Mouse (Mus musculus): Measurements from ENCODE around the gene Avpr2. TPM values are rescaled to one million over a fixed set of nuclear protein-coding genes. Genes with fewer than 3 reads are reported as not detected.

Avpr2 gene
- 0.14 and 0.32 TPM in 2 replicates for polyA plus RNA-seq (2015; fragmentation: Nextera tagmentation; extraction: Ambion mirVana)

GRCm38 (mm10) chrX:73891551-73892152, at the start of gene Avpr2:
TSS of gene Avpr2 (plus strand) at chrX:73892102.

GRCm38 (mm10) chrX:73895719-73896118, 3.8 kb downstream of the Avpr2 start, which contains the start of gene L1cam:
TSS of gene L1cam (minus strand) at chrX:73896105.

GRCm38 (mm10) chrX:73921823-73922549, 30.1 kb downstream of the Avpr2 start, which contains the start of the genes Arhgap4 and Naa10:
TSS of gene Arhgap4 (minus strand) at chrX:73921870.
TSS of gene Naa10 (minus strand) at chrX:73921944.

GRCm38 (mm10) chrX:73930402-73931062, 38.6 kb downstream of the Avpr2 start, which contains the start of gene Renbp:
TSS of gene Renbp (minus strand) at chrX:73930850.

Other genes starting within 250 kb of the Avpr2 start
- 21.9 and 26.7 TPM in 2 replicates for gene Pnck, start 232.0 kb upstream of the Avpr2 start, polyA plus RNA-seq (2015; fragmentation: Nextera tagmentation; extraction: Ambion mirVana)
- gene Slc6a8, start 219.0 kb upstream of the Avpr2 start, polyA plus RNA-seq (2015; fragmentation: Nextera tagmentation; extraction: Ambion mirVana): 5.1 and 6.5 TPM in 2 replicates
- 247 and 325 TPM in 2 replicates for gene Bcap31, start 175.9 kb upstream of the Avpr2 start, polyA plus RNA-seq (2015; fragmentation: Nextera tagmentation; extraction: Ambion mirVana)
- gene Abcd1, start 175.5 kb upstream of the Avpr2 start, polyA plus RNA-seq (2015; fragmentation: Nextera tagmentation; extraction: Ambion mirVana): 13.7 and 17.9 TPM in 2 replicates
- gene Plxnb3, start 135.0 kb upstream of the Avpr2 start, polyA plus RNA-seq (2015; fragmentation: Nextera tagmentation; extraction: Ambion mirVana): 0.84 and 1.1 TPM in 2 replicates
- gene Srpk3, start 117.7 kb upstream of the Avpr2 start, polyA plus RNA-seq (2015; fragmentation: Nextera tagmentation; extraction: Ambion mirVana): 0.60 and 1.4 TPM in 2 replicates
- gene Idh3g, start 105.2 kb upstream of the Avpr2 start, polyA plus RNA-seq (2015; fragmentation: Nextera tagmentation; extraction: Ambion mirVana): 175 and 260 TPM in 2 replicates
- 368 and 460 TPM in 2 replicates for gene Ssr4, start 105.1 kb upstream of the Avpr2 start, polyA plus RNA-seq (2015; fragmentation: Nextera tagmentation; extraction: Ambion mirVana)
- gene Pdzd4, start 67.1 kb upstream of the Avpr2 start, polyA plus RNA-seq (2015; fragmentation: Nextera tagmentation; extraction: Ambion mirVana): 0.47 and 0.80 TPM in 2 replicates
- gene L1cam, start 4.0 kb downstream of the Avpr2 start, polyA plus RNA-seq (2015; fragmentation: Nextera tagmentation; extraction: Ambion mirVana): 12.5 and 39.4 TPM in 2 replicates
- 1.3 and 2.4 TPM in 2 replicates for gene Arhgap4, start 29.8 kb downstream of the Avpr2 start, polyA plus RNA-seq (2015; fragmentation: Nextera tagmentation; extraction: Ambion mirVana)
- 78.0 and 87.4 TPM in 2 replicates for gene Naa10, start 29.8 kb downstream of the Avpr2 start, polyA plus RNA-seq (2015; fragmentation: Nextera tagmentation; extraction: Ambion mirVana)
- 37.8 and 46.5 TPM in 2 replicates for gene Renbp, start 38.7 kb downstream of the Avpr2 start, polyA plus RNA-seq (2015; fragmentation: Nextera tagmentation; extraction: Ambion mirVana)
- 19.2 and 25.3 TPM in 2 replicates for gene Hcfc1, start 74.3 kb downstream of the Avpr2 start, polyA plus RNA-seq (2015; fragmentation: Nextera tagmentation; extraction: Ambion mirVana)
- gene Irak1, start 131.8 kb downstream of the Avpr2 start, polyA plus RNA-seq (2015; fragmentation: Nextera tagmentation; extraction: Ambion mirVana): 41.3 and 70.0 TPM in 2 replicates
- 0.25 TPM in 1 of 2 replicates, not detected in the other for gene Opn1mw, start 235.4 kb downstream of the Avpr2 start, polyA plus RNA-seq (2015; fragmentation: Nextera tagmentation; extraction: Ambion mirVana)
- gene Mecp2, start 243.3 kb downstream of the Avpr2 start, polyA plus RNA-seq (2015; fragmentation: Nextera tagmentation; extraction: Ambion mirVana): 5.3 and 10.1 TPM in 2 replicates